ENCODE assay signal across 8 mouse cellular contexts in the genomic region with DNA sequence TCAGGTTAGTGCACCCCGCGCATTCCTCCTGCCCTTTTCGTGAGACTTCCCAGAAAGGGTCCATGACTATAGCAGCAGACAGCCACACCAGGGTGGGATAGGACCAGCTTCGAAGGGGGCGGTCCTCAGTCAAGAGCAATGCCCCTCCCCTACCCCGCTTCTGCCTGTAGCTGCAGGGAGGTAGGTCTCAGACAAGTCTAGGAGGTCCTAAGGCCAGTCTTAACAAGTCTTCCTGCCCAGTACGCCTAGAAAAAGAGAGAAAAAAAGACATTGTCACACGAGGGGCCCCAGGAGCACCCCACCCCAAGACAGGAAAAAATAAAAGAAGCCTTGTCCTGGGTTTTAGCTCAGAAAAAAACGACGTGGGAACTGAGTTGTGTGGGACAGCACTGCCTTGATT. TPM values are rescaled to one million over a fixed set of nuclear protein-coding genes. Genes with fewer than 3 reads are reported as not detected.
DNase-seq lines count a peak whose midpoint lies in the region; ATAC-seq and TF ChIP-seq lines count a peak whose summit lies in the region.

No protein-coding gene starts in this region.

- H3K27me3 ChIP-seq in neural tube, embryonic 11.5 days (ENCODE audit: control insufficient read depth, insufficient read depth, low read length) = no peaks in the 10 kb centered on the region
- no peaks in the 10 kb centered on the region for H3K27me3 ChIP-seq in forebrain, embryonic 14.5 days (replicated peaks; ENCODE audit: control insufficient read depth, insufficient read depth, low read length)
- no peaks in the 10 kb centered on the region for H3K27me3 ChIP-seq in kidney, postnatal 0 days (ENCODE audit: insufficient read depth, low read length)

- DNase-seq in neural tube, embryonic 11.5 days (ENCODE audit: low spot score) = peak; percentile 60
- DNase-seq in neural tube, embryonic 10.5 days (ENCODE audit: extremely low spot score, low spot score) = no peak
- DNase-seq in forebrain, embryonic 14.5 days (ENCODE audit: low spot score) = peak; percentile 54
- peak; percentile 89 for DNase-seq in kidney, postnatal 0 days (ENCODE audit: low spot score)
- DNase-seq in frontal cortex, adult 2 months (ENCODE audit: extremely low spot score in 1 of 2, low spot score in 1 of 2) = no peak
- no peak for DNase-seq in adrenal gland, postnatal 36 days

- H3K9ac ChIP-seq in neural tube, embryonic 11.5 days (ENCODE audit: low read length) = 0 out of 2 replicates have a peak overlapping the region, but pooled peaks have one; percentile 2
- H3K9ac ChIP-seq in forebrain, embryonic 14.5 days (ENCODE audit: low read length) = no peak overlapping the region
- peak overlapping the region; percentile 42; the same call in 1 of the 2 replicates for H3K9ac ChIP-seq in kidney, postnatal 0 days (ENCODE audit: low read depth, low read length)

- no peak for TF ChIP-seq CTCF in kidney, postnatal 0 days (IDR thresholded peaks at IDR 0.05; ENCODE audit: low read depth)

- peak overlapping the region; percentile 31 for H3K4me2 ChIP-seq in neural tube, embryonic 11.5 days (ENCODE audit: low read depth)
- peak overlapping the region; percentile 41 for H3K4me2 ChIP-seq in forebrain, embryonic 14.5 days (ENCODE audit: low read length)
- peak overlapping the region; percentile 60 for H3K4me2 ChIP-seq in kidney, postnatal 0 days (ENCODE audit: low read length)

- H3K4me1 ChIP-seq in neural tube, embryonic 11.5 days (ENCODE audit: control insufficient read depth, insufficient read depth, low read length) = peaks cover 14% of the 10 kb centered on the region
- peaks cover 28% of the 10 kb centered on the region for H3K4me1 ChIP-seq in forebrain, embryonic 14.5 days (ENCODE audit: control insufficient read depth, insufficient read depth, low read length)
- H3K4me1 ChIP-seq in kidney, postnatal 0 days (replicated peaks; ENCODE audit: insufficient read depth, low read length) = peaks cover 32% of the 10 kb centered on the region

- H3K4me3 ChIP-seq in neural tube, embryonic 11.5 days (ENCODE audit: low read depth, low read length) = 0 out of 2 replicates have a peak overlapping the region, but pooled peaks have one; percentile 7
- peak overlapping the region; percentile 3; the same call in 1 of the 2 replicates for H3K4me3 ChIP-seq in forebrain, embryonic 14.5 days (ENCODE audit: low read depth, low read length)
- peak overlapping the region; percentile 20; the same call in 1 of the 2 replicates for H3K4me3 ChIP-seq in kidney, postnatal 0 days (replicated peaks; ENCODE audit: low read depth, low read length)

- H3K9me3 ChIP-seq in neural tube, embryonic 11.5 days (ENCODE audit: control insufficient read depth, low read length) = no peaks in the 10 kb centered on the region
- H3K9me3 ChIP-seq in forebrain, embryonic 14.5 days (replicated peaks; ENCODE audit: control insufficient read depth, low read length) = no peaks in the 10 kb centered on the region
- no peaks in the 10 kb centered on the region for H3K9me3 ChIP-seq in kidney, postnatal 0 days (replicated peaks; ENCODE audit: low read length)

- H3K36me3 ChIP-seq in neural tube, embryonic 11.5 days (ENCODE audit: control insufficient read depth, insufficient read depth, low read length) = no peaks in the 10 kb centered on the region
- H3K36me3 ChIP-seq in forebrain, embryonic 14.5 days (ENCODE audit: control insufficient read depth, insufficient read depth, low read length) = no peaks in the 10 kb centered on the region
- H3K36me3 ChIP-seq in kidney, postnatal 0 days (ENCODE audit: insufficient read depth, low read length) = no peaks in the 10 kb centered on the region

- 0 out of 2 replicates have a peak, but pooled peaks have one; percentile 29 for ATAC-seq in neural tube, embryonic 11.5 days (ENCODE audit: insufficient read depth, low FRiP score, low TSS enrichment)
- peak; percentile 57 for ATAC-seq in forebrain, embryonic 14.5 days
- peak; percentile 87 for ATAC-seq in kidney, postnatal 0 days (replicated peaks; ENCODE audit: low FRiP score, low read depth)
- ATAC-seq in megakaryocyte-erythroid progenitor cell, adult 5-6 weeks (replicated peaks; ENCODE audit: low FRiP score, low TSS enrichment, poor library complexity, severe bottlenecking) = peak; percentile 67
- no peak for ATAC-seq in activated CD4-positive, CD25-positive, alpha-beta regulatory T cell, adult 4 months

- 0 out of 2 replicates have a peak overlapping the region, but pooled peaks have one; percentile 21 for H3K27ac ChIP-seq in neural tube, embryonic 11.5 days (ENCODE audit: low read depth, low read length)
- H3K27ac ChIP-seq in forebrain, embryonic 14.5 days (ENCODE audit: low read depth, low read length) = peak overlapping the region; percentile 48; the same call in 1 of the 2 replicates
- H3K27ac ChIP-seq in kidney, postnatal 0 days = peak overlapping the region; percentile 88

- WGBS in neural tube, embryonic 11.5 days = 3% methylated on average over 10 of the region's 10 CpGs
- 2% methylated on average over 10 of the region's 10 CpGs for WGBS in forebrain, embryonic 14.5 days
- 2% methylated on average over 10 of the region's 10 CpGs for WGBS in kidney, postnatal 0 days

RNA-seq across cellular contexts. Expression of a gene that starts 35.0 kb away (rescaled TPM):
- 5.2 and 7.0 TPM in 2 replicates for polyA plus RNA-seq in neural tube, embryonic 11.5 days (2014; fragmentation: Nextera tagmentation; extraction: Ambion mirVana)
- polyA plus RNA-seq in forebrain, embryonic 14.5 days (2014; fragmentation: Nextera tagmentation; extraction: Ambion mirVana) = 10.2 and 11.1 TPM in 2 replicates
- 23.0 and 24.0 TPM in 2 replicates for polyA plus RNA-seq in kidney, postnatal 0 days (2015; fragmentation: Nextera tagmentation; extraction: Ambion mirVana)
- total RNA-seq in megakaryocyte-erythroid progenitor cell, adult 5-6 weeks (2014; fragmentation: Nextera tagmentation) = 2.0 and 3.0 TPM in 2 replicates
- total RNA-seq in megakaryocyte-erythroid progenitor cell, adult 5-6 weeks (2017) = 2.0 and 4.4 TPM in 2 replicates
- 10 to 100 TPM; 17.5 to 31.2 TPM for polyA plus RNA-seq in activated CD4-positive, CD25-positive, alpha-beta regulatory T cell, adult 4 months (2017; shearing (Covaris generic))
- 46.3 and 53.3 TPM in 2 replicates for polyA plus RNA-seq in frontal cortex, adult 2 months (2012; rRNA removed)
- 10 to 100 TPM; 76.4 to 98.7 TPM for total RNA-seq in adrenal gland, postnatal 36 days (2021)

RNA-seq across cellular contexts. Expression of a gene that starts 37.3 kb away (rescaled TPM):
- polyA plus RNA-seq in neural tube, embryonic 11.5 days (2014; fragmentation: Nextera tagmentation; extraction: Ambion mirVana) = 24.9 and 27.3 TPM in 2 replicates
- 18.8 and 19.7 TPM in 2 replicates for polyA plus RNA-seq in forebrain, embryonic 14.5 days (2014; fragmentation: Nextera tagmentation; extraction: Ambion mirVana)
- polyA plus RNA-seq in kidney, postnatal 0 days (2015; fragmentation: Nextera tagmentation; extraction: Ambion mirVana) = 27.9 and 30.2 TPM in 2 replicates
- 27.1 and 35.8 TPM in 2 replicates for total RNA-seq in megakaryocyte-erythroid progenitor cell, adult 5-6 weeks (2014; fragmentation: Nextera tagmentation)
- 15.1 and 27.7 TPM in 2 replicates for total RNA-seq in megakaryocyte-erythroid progenitor cell, adult 5-6 weeks (2017)
- polyA plus RNA-seq in activated CD4-positive, CD25-positive, alpha-beta regulatory T cell, adult 4 months (2017; shearing (Covaris generic)) = 10 to 100 TPM; 18.4 to 20.7 TPM
- polyA plus RNA-seq in frontal cortex, adult 2 months (2012; rRNA removed) = 49.0 and 50.3 TPM in 2 replicates
- 10 to 100 TPM; 51.3 to 62.5 TPM for total RNA-seq in adrenal gland, postnatal 36 days (2021)

Comparison
In these comparisons a context has a peak if more than half of its experiments do, and no peak if none do; other contexts are left out.
1. DNase-seq: peak in neural tube, embryonic 11.5 days (single experiment), forebrain, embryonic 14.5 days (single experiment) and kidney, postnatal 0 days (single experiment); none in neural tube, embryonic 10.5 days (single experiment), frontal cortex, adult 2 months (0 of 2) and adrenal gland, postnatal 36 days (0 of 2).
2. H3K27ac ChIP-seq: peak in every context shown above with its lines; median percentile 88 in kidney, postnatal 0 days; 48 in forebrain, embryonic 14.5 days; 21 in neural tube, embryonic 11.5 days.
3. Peak in every context shown above with its lines, with median percentiles within 50 percentile points of each other: H3K4me2 ChIP-seq and H3K4me3 ChIP-seq.